Mouse (Mus musculus): ENCODE results near the gene Srpk3. TPM values are rescaled to one million over a fixed set of nuclear protein-coding genes. Genes with fewer than 3 reads are reported as not detected.

The Srpk3 gene
- total and polyA plus RNA-seq, 2 experiments from 2014 or later: 0.49 to 2.1 TPM

- no peaks in the 10 kb centered on the region for H3K27me3 ChIP-seq (ENCODE audit: insufficient read depth, low read length)
- ATAC-seq (ENCODE audit: low FRiP score) (no peak), DNase-seq (ENCODE audit: low spot score) (no peak)
- no peaks in the 10 kb centered on the region for H3K4me1 ChIP-seq (ENCODE audit: insufficient read depth, low read length)
- WGBS: 54% methylated on average over 3 of the region's 3 CpGs
- no peak overlapping the region for H3K9ac ChIP-seq (replicated peaks; ENCODE audit: low read length, poor library complexity, severe bottlenecking)
- no peak overlapping the region for H3K4me2 ChIP-seq (ENCODE audit: low read depth, low read length, poor library complexity, severe bottlenecking)
- no peaks in the 10 kb centered on the region for H3K36me3 ChIP-seq (ENCODE audit: insufficient read depth, low read length)
- H3K27ac ChIP-seq (ENCODE audit: low read depth, low read length): no peak overlapping the region
- no peaks in the 10 kb centered on the region for H3K9me3 ChIP-seq (ENCODE audit: low read length)
- no peak overlapping the region for H3K4me3 ChIP-seq (ENCODE audit: low read depth, low read length)
- TF ChIP-seq CTCF (IDR thresholded peaks at IDR 0.05): no peak
Observed at GRCm38 (mm10) chrX:73816596-73817314, 42.5 kb downstream of the Srpk3 start.

- no peaks in the 10 kb centered on the region for H3K9me3 ChIP-seq (ENCODE audit: low read length)
- H3K4me3 ChIP-seq (ENCODE audit: low read depth, low read length): peak overlapping the region; percentile 61
- H3K27ac ChIP-seq (ENCODE audit: low read depth, low read length): peak overlapping the region; percentile 89; the same call in 1 of the 2 replicates
- H3K4me1 ChIP-seq (ENCODE audit: insufficient read depth, low read length): no peaks in the 10 kb centered on the region
- peak overlapping the region; percentile 60 for H3K4me2 ChIP-seq (ENCODE audit: low read depth, low read length, poor library complexity, severe bottlenecking)
- WGBS: 21% methylated on average over 17 of the region's 17 CpGs
- H3K27me3 ChIP-seq (ENCODE audit: insufficient read depth, low read length): no peaks in the 10 kb centered on the region
- DNase-seq (ENCODE audit: low spot score) (no peak), ATAC-seq (ENCODE audit: low FRiP score) (peak; percentile 35; the same call in 1 of the 2 replicates)
- no peak for TF ChIP-seq CTCF (IDR thresholded peaks at IDR 0.05)
- H3K9ac ChIP-seq (replicated peaks; ENCODE audit: low read length, poor library complexity, severe bottlenecking): peak overlapping the region; percentile 83
- no peaks in the 10 kb centered on the region for H3K36me3 ChIP-seq (ENCODE audit: insufficient read depth, low read length)
Observed at GRCm38 (mm10) chrX:73823747-73824146, 49.5 kb downstream of the Srpk3 start.

GRCm38 (mm10) chrX:73824185-73825151 is 50.3 kb downstream of the Srpk3 start, which contains the start of gene Pdzd4:
Gene Pdzd4, minus strand, starts transcription at chrX:73824969.
- WGBS: 19% methylated on average over 59 of the region's 84 CpGs
- Histone ChIP-seq H3K27ac (ENCODE audit: low read depth, low read length) (peak within 1 kb of the TSS; percentile 89), H3K27me3 (ENCODE audit: insufficient read depth, low read length) (no peaks in the 10 kb centered on the region), H3K4me3 (ENCODE audit: low read depth, low read length) (peak within 1 kb of the TSS; percentile 61), H3K9ac (replicated peaks; ENCODE audit: low read length, poor library complexity, severe bottlenecking) (peak within 1 kb of the TSS; percentile 83), H3K4me2 (ENCODE audit: low read depth, low read length, poor library complexity, severe bottlenecking) (peak within 1 kb of the TSS; percentile 60), H3K36me3 (ENCODE audit: insufficient read depth, low read length) (no peaks in the 10 kb centered on the region), H3K9me3 (ENCODE audit: low read length) (no peaks in the 10 kb centered on the region), H3K4me1 (ENCODE audit: insufficient read depth, low read length) (no peaks in the 10 kb centered on the region)
- DNase-seq (ENCODE audit: low spot score): peak; percentile 78
- TF ChIP-seq CTCF (IDR thresholded peaks at IDR 0.05): no peak
- ATAC-seq (ENCODE audit: low FRiP score): peak; percentile 86

Other genes starting within 250 kb of the Srpk3 start
- gene Dusp9, start 135.0 kb upstream of the Srpk3 start, total RNA-seq (2014; rRNA removed): 1.4 and 2.1 TPM in 2 replicates
- 0.39 and 0.68 TPM in 2 replicates for gene Dusp9, start 135.0 kb upstream of the Srpk3 start, polyA plus RNA-seq (2015; fragmentation: Nextera tagmentation; extraction: Ambion mirVana)
- 89.4 and 136 TPM in 2 replicates for gene Pnck, start 114.3 kb upstream of the Srpk3 start, total RNA-seq (2014; rRNA removed)
- 159 and 172 TPM in 2 replicates for gene Pnck, start 114.3 kb upstream of the Srpk3 start, polyA plus RNA-seq (2015; fragmentation: Nextera tagmentation; extraction: Ambion mirVana)
- gene Slc6a8, start 101.3 kb upstream of the Srpk3 start, total RNA-seq (2014; rRNA removed): 49.5 and 69.4 TPM in 2 replicates
- 6.0 and 6.6 TPM in 2 replicates for gene Slc6a8, start 101.3 kb upstream of the Srpk3 start, polyA plus RNA-seq (2015; fragmentation: Nextera tagmentation; extraction: Ambion mirVana)
- gene Bcap31, start 58.2 kb upstream of the Srpk3 start, total RNA-seq (2014; rRNA removed): 48.7 and 58.1 TPM in 2 replicates
- gene Bcap31, start 58.2 kb upstream of the Srpk3 start, polyA plus RNA-seq (2015; fragmentation: Nextera tagmentation; extraction: Ambion mirVana): 133 and 134 TPM in 2 replicates
- gene Abcd1, start 57.8 kb upstream of the Srpk3 start, total RNA-seq (2014; rRNA removed): 16.7 and 19.2 TPM in 2 replicates
- 7.9 and 9.0 TPM in 2 replicates for gene Abcd1, start 57.8 kb upstream of the Srpk3 start, polyA plus RNA-seq (2015; fragmentation: Nextera tagmentation; extraction: Ambion mirVana)
- gene Plxnb3, start 17.3 kb upstream of the Srpk3 start, total RNA-seq (2014; rRNA removed): 1.5 and 4.0 TPM in 2 replicates
- gene Plxnb3, start 17.3 kb upstream of the Srpk3 start, polyA plus RNA-seq (2015; fragmentation: Nextera tagmentation; extraction: Ambion mirVana): 0.58 and 0.61 TPM in 2 replicates
- 207 and 236 TPM in 2 replicates for gene Idh3g, start 12.5 kb downstream of the Srpk3 start, total RNA-seq (2014; rRNA removed)
- gene Idh3g, start 12.5 kb downstream of the Srpk3 start, polyA plus RNA-seq (2015; fragmentation: Nextera tagmentation; extraction: Ambion mirVana): 218 and 245 TPM in 2 replicates
- 99.8 and 115 TPM in 2 replicates for gene Ssr4, start 12.6 kb downstream of the Srpk3 start, total RNA-seq (2014; rRNA removed)
- gene Ssr4, start 12.6 kb downstream of the Srpk3 start, polyA plus RNA-seq (2015; fragmentation: Nextera tagmentation; extraction: Ambion mirVana): 166 and 184 TPM in 2 replicates
- 196 and 242 TPM in 2 replicates for gene Pdzd4, start 50.6 kb downstream of the Srpk3 start, total RNA-seq (2014; rRNA removed)
- gene Pdzd4, start 50.6 kb downstream of the Srpk3 start, polyA plus RNA-seq (2015; fragmentation: Nextera tagmentation; extraction: Ambion mirVana): 4.4 and 5.1 TPM in 2 replicates
- not detected in 2 replicates for gene Avpr2, start 117.7 kb downstream of the Srpk3 start, total RNA-seq (2014; rRNA removed)
- gene Avpr2, start 117.7 kb downstream of the Srpk3 start, polyA plus RNA-seq (2015; fragmentation: Nextera tagmentation; extraction: Ambion mirVana): 0.06 TPM in 1 of 2 replicates, not detected in the other
- gene L1cam, start 121.7 kb downstream of the Srpk3 start, total RNA-seq (2014; rRNA removed): 292 and 296 TPM in 2 replicates
- 113 and 116 TPM in 2 replicates for gene L1cam, start 121.7 kb downstream of the Srpk3 start, polyA plus RNA-seq (2015; fragmentation: Nextera tagmentation; extraction: Ambion mirVana)
- 4.8 and 5.6 TPM in 2 replicates for gene Arhgap4, start 147.5 kb downstream of the Srpk3 start, total RNA-seq (2014; rRNA removed)
- 1.3 and 1.4 TPM in 2 replicates for gene Arhgap4, start 147.5 kb downstream of the Srpk3 start, polyA plus RNA-seq (2015; fragmentation: Nextera tagmentation; extraction: Ambion mirVana)
- gene Naa10, start 147.5 kb downstream of the Srpk3 start, total RNA-seq (2014; rRNA removed): 47.7 and 83.0 TPM in 2 replicates
- 77.5 and 81.8 TPM in 2 replicates for gene Naa10, start 147.5 kb downstream of the Srpk3 start, polyA plus RNA-seq (2015; fragmentation: Nextera tagmentation; extraction: Ambion mirVana)
- gene Renbp, start 156.4 kb downstream of the Srpk3 start, total RNA-seq (2014; rRNA removed): 3.3 and 8.8 TPM in 2 replicates
- 10.3 and 12.5 TPM in 2 replicates for gene Renbp, start 156.4 kb downstream of the Srpk3 start, polyA plus RNA-seq (2015; fragmentation: Nextera tagmentation; extraction: Ambion mirVana)
- gene Hcfc1, start 192.0 kb downstream of the Srpk3 start, total RNA-seq (2014; rRNA removed): 101 and 111 TPM in 2 replicates
- 30.3 and 33.2 TPM in 2 replicates for gene Hcfc1, start 192.0 kb downstream of the Srpk3 start, polyA plus RNA-seq (2015; fragmentation: Nextera tagmentation; extraction: Ambion mirVana)
- gene Irak1, start 249.5 kb downstream of the Srpk3 start, total RNA-seq (2014; rRNA removed): 57.2 and 59.1 TPM in 2 replicates
- 33.5 and 35.6 TPM in 2 replicates for gene Irak1, start 249.5 kb downstream of the Srpk3 start, polyA plus RNA-seq (2015; fragmentation: Nextera tagmentation; extraction: Ambion mirVana)